33 mouse cellular contexts compared by ENCODE assay signal in genomic region chr12:32963858-32964257, GRCm38 (mm10). TPM values are rescaled to one million over a fixed set of nuclear protein-coding genes. Genes with fewer than 3 reads are reported as not detected.
DNase-seq lines count a peak whose midpoint lies in the region; ATAC-seq and TF ChIP-seq lines count a peak whose summit lies in the region.
"Had no signal": no experiment of that assay in that cellular context is flagged by ENCODE, and none has a peak within 500 bp of the region (broad histone marks: within the 10 kb centered on the region; RNA-seq: fewer than 3 reads in every experiment).

No protein-coding gene starts in this region.

- no peak for TF ChIP-seq EP300 in liver, postnatal 0 days (IDR thresholded peaks at IDR 0.05; ENCODE audit: low read depth)
- TF ChIP-seq EP300 in lung, postnatal 0 days (IDR thresholded peaks at IDR 0.05), result no peak

- H3K36me3 ChIP-seq in liver, embryonic 12.5 days, result peaks cover 8% of the 10 kb centered on the region; the same call in 1 of the 2 replicates
- H3K36me3 ChIP-seq in liver, postnatal 0 days (replicated peaks; ENCODE audit: insufficient read depth, low read length), result peaks cover 17% of the 10 kb centered on the region
- peaks cover 12% of the 10 kb centered on the region for H3K36me3 ChIP-seq in liver, embryonic 13.5 days
- peaks cover 13% of the 10 kb centered on the region; the same call in 1 of the 2 replicates for H3K36me3 ChIP-seq in lung, postnatal 0 days (ENCODE audit: insufficient read depth, low read length)

- peak; percentile 76 for ATAC-seq in liver, embryonic 12.5 days
- ATAC-seq in liver, postnatal 0 days, result no peak
- peak; percentile 75; the same call in 1 of the 2 replicates for ATAC-seq in liver, embryonic 13.5 days (ENCODE audit: low read depth)
- ATAC-seq in megakaryocyte progenitor cell, adult 5-6 weeks (replicated peaks; ENCODE audit: poor library complexity), result peak; percentile 79
- ATAC-seq in lung, postnatal 0 days, result no peak
- ATAC-seq: activated CD4-positive, CD25-positive, alpha-beta regulatory T cell, adult 4 months; forebrain, postnatal 0 days; intestine, postnatal 0 days; midbrain, embryonic 13.5 days had no signal

- DNase-seq in liver, postnatal 0 days, result no peak
- no peak for DNase-seq in liver, embryonic 13.5 days
- DNase-seq in urinary bladder, postnatal 14 days (ENCODE audit: low spot score), result no peak
- DNase-seq in lung, postnatal 0 days (ENCODE audit: low spot score), result no peak
- no peak for DNase-seq in ovary, postnatal 36 days (ENCODE audit: low spot score)
- DNase-seq: adrenal gland, adult 2 months; adrenal gland, postnatal 36 days; cerebellum, adult 18-20 months; cerebellum, postnatal 10 days; forebrain, postnatal 0 days; gastrocnemius, postnatal 10 days; heart, postnatal 36 days; kidney, postnatal 25 days; lung, adult 18-20 months; lung, postnatal 10 days; retina, postnatal 1 day; right cerebral cortex, postnatal 14 days; thymus, adult 18-20 months; thymus, postnatal 25 days had no signal

- H3K9me3 ChIP-seq in liver, embryonic 12.5 days (replicated peaks), result no peaks in the 10 kb centered on the region
- no peaks in the 10 kb centered on the region for H3K9me3 ChIP-seq in liver, postnatal 0 days (ENCODE audit: low read length)
- no peaks in the 10 kb centered on the region for H3K9me3 ChIP-seq in liver, embryonic 13.5 days (replicated peaks)
- no peaks in the 10 kb centered on the region for H3K9me3 ChIP-seq in lung, postnatal 0 days (ENCODE audit: low read length)
- H3K9me3 ChIP-seq: forebrain, embryonic 12.5 days; heart, embryonic 15.5 days; hindbrain, embryonic 13.5 days; kidney, embryonic 15.5 days; limb, embryonic 13.5 days; midbrain, embryonic 13.5 days; neural tube, embryonic 13.5 days had no signal

- TF ChIP-seq CTCF in liver, postnatal 0 days (IDR thresholded peaks at IDR 0.05; ENCODE audit: low read depth), result no peak
- TF ChIP-seq CTCF in lung, postnatal 0 days (IDR thresholded peaks at IDR 0.05), result no peak

- H3K4me1 ChIP-seq in liver, embryonic 12.5 days, result peaks cover 46% of the 10 kb centered on the region
- peaks cover 20% of the 10 kb centered on the region for H3K4me1 ChIP-seq in liver, postnatal 0 days (ENCODE audit: insufficient read depth)
- peaks cover 45% of the 10 kb centered on the region for H3K4me1 ChIP-seq in liver, embryonic 13.5 days (replicated peaks)
- peaks cover 15% of the 10 kb centered on the region; the same call in 1 of the 2 replicates for H3K4me1 ChIP-seq in lung, postnatal 0 days (ENCODE audit: insufficient read depth, low read depth, low read length)
- H3K4me1 ChIP-seq: forebrain, embryonic 12.5 days; hindbrain, embryonic 13.5 days had no signal

- H3K27ac ChIP-seq in liver, embryonic 12.5 days, result no peak overlapping the region
- no peak overlapping the region for H3K27ac ChIP-seq in liver, postnatal 0 days (ENCODE audit: low read depth)
- H3K27ac ChIP-seq in liver, embryonic 13.5 days, result no peak overlapping the region
- no peak overlapping the region for H3K27ac ChIP-seq in lung, postnatal 0 days (ENCODE audit: low read length)
- H3K27ac ChIP-seq: forebrain, embryonic 12.5 days; heart, embryonic 15.5 days; hindbrain, embryonic 13.5 days; kidney, embryonic 15.5 days; left cerebral cortex, adult 2 months; limb, embryonic 13.5 days; macrophage; midbrain, embryonic 13.5 days; neural tube, embryonic 13.5 days had no signal

- 0 out of 2 replicates have a peak overlapping the region, but pooled peaks have one; percentile 12 for H3K4me2 ChIP-seq in liver, embryonic 12.5 days
- no peak overlapping the region for H3K4me2 ChIP-seq in liver, postnatal 0 days (ENCODE audit: low read depth, low read length)
- no peak overlapping the region for H3K4me2 ChIP-seq in liver, embryonic 13.5 days
- H3K4me2 ChIP-seq in lung, postnatal 0 days (replicated peaks; ENCODE audit: low read depth, low read length), result no peak overlapping the region
- H3K4me2 ChIP-seq: forebrain, embryonic 12.5 days; heart, embryonic 15.5 days; hindbrain, embryonic 13.5 days; kidney, embryonic 15.5 days; limb, embryonic 13.5 days; midbrain, embryonic 13.5 days; neural tube, embryonic 13.5 days had no signal

- no peaks in the 10 kb centered on the region for H3K27me3 ChIP-seq in liver, embryonic 12.5 days (replicated peaks)
- no peaks in the 10 kb centered on the region for H3K27me3 ChIP-seq in liver, postnatal 0 days (ENCODE audit: insufficient read depth, low read length)
- no peaks in the 10 kb centered on the region for H3K27me3 ChIP-seq in liver, embryonic 13.5 days
- no peaks in the 10 kb centered on the region for H3K27me3 ChIP-seq in lung, postnatal 0 days (replicated peaks; ENCODE audit: insufficient read depth, low read length)
- H3K27me3 ChIP-seq: forebrain, embryonic 12.5 days; heart, embryonic 15.5 days; hindbrain, embryonic 13.5 days; kidney, embryonic 15.5 days; limb, embryonic 13.5 days; midbrain, embryonic 13.5 days; neural tube, embryonic 13.5 days had no signal

- 34% methylated on average over 4 of the region's 4 CpGs for whole genome bisulfite sequencing in liver, embryonic 12.5 days (ENCODE audit: insufficient replicate concordance)
- 50% methylated on average over 4 of the region's 4 CpGs for WGBS in liver, postnatal 0 days (ENCODE audit: insufficient replicate concordance)
- WGBS in liver, embryonic 13.5 days (ENCODE audit: insufficient replicate concordance), result 29% methylated on average over 4 of the region's 4 CpGs
- WGBS in lung, postnatal 0 days, result 74% methylated on average over 4 of the region's 4 CpGs

- H3K9ac ChIP-seq in liver, embryonic 12.5 days, result no peak overlapping the region
- H3K9ac ChIP-seq in liver, postnatal 0 days (replicated peaks), result no peak overlapping the region
- no peak overlapping the region for H3K9ac ChIP-seq in liver, embryonic 13.5 days
- no peak overlapping the region for H3K9ac ChIP-seq in lung, postnatal 0 days (replicated peaks; ENCODE audit: low read depth)
- H3K9ac ChIP-seq: forebrain, embryonic 12.5 days; forebrain, postnatal 0 days; heart, embryonic 15.5 days; hindbrain, embryonic 13.5 days; kidney, embryonic 15.5 days; limb, embryonic 13.5 days; midbrain, embryonic 13.5 days; neural tube, embryonic 13.5 days had no signal

- H3K4me3 ChIP-seq in liver, embryonic 12.5 days, result no peak overlapping the region
- H3K4me3 ChIP-seq in liver, postnatal 0 days (ENCODE audit: low read depth, low read length), result no peak overlapping the region
- no peak overlapping the region for H3K4me3 ChIP-seq in liver, embryonic 13.5 days (replicated peaks)
- H3K4me3 ChIP-seq in lung, postnatal 0 days (ENCODE audit: low read depth, low read length), result no peak overlapping the region
- H3K4me3 ChIP-seq: erythroblast, embryonic 14.5 days; forebrain, embryonic 12.5 days; heart, embryonic 15.5 days; hindbrain, embryonic 13.5 days; kidney, embryonic 15.5 days; left cerebral cortex, adult 2 months; limb, embryonic 13.5 days; midbrain, embryonic 13.5 days; neural tube, embryonic 13.5 days had no signal

RNA-seq across cellular contexts. Expression of gene Sypl, which starts 10.2 kb away (rescaled TPM):
- 50.5 and 51.2 TPM in 2 replicates for polyA plus RNA-seq in liver, embryonic 12.5 days (2016; fragmentation: Nextera tagmentation; extraction: Ambion mirVana)
- 53.8 and 53.9 TPM in 2 replicates for polyA plus RNA-seq in liver, postnatal 0 days (2015; fragmentation: Nextera tagmentation; extraction: Ambion mirVana)
- polyA plus RNA-seq in liver, embryonic 13.5 days (2015; fragmentation: Nextera tagmentation; extraction: Ambion mirVana), result 42.4 and 54.7 TPM in 2 replicates
- total RNA-seq in megakaryocyte progenitor cell, adult 5-6 weeks (2015), result 187 and 189 TPM in 2 replicates
- 65.5 and 71.7 TPM in 2 replicates for total RNA-seq in megakaryocyte progenitor cell, adult 5-6 weeks (2017)
- 237 and 251 TPM in 2 replicates for polyA plus RNA-seq in lung, postnatal 0 days (2015; fragmentation: Nextera tagmentation; extraction: Ambion mirVana)

Comparison
In these comparisons a context has a peak if more than half of its experiments do, and no peak if none do; other contexts are left out.
1. ATAC-seq: peak in liver, embryonic 12.5 days (single experiment), liver, embryonic 13.5 days (single experiment) and megakaryocyte progenitor cell, adult 5-6 weeks (single experiment); none in liver, postnatal 0 days (single experiment) and lung, postnatal 0 days (single experiment).